Comparison of ENCODE assay signal across 21 mouse cellular contexts in genomic region chr14:32007654-32008335, GRCm38 (mm10). TPM values are rescaled to one million over a fixed set of nuclear protein-coding genes. Genes with fewer than 3 reads are reported as not detected.
DNase-seq lines count a peak whose midpoint lies in the region; TF ChIP-seq lines count a peak whose summit lies in the region.
"Had no signal": no experiment of that assay in that cellular context is flagged by ENCODE, and none has a peak within 500 bp of the region (broad histone marks: within the 10 kb centered on the region; RNA-seq: fewer than 3 reads in every experiment).

No protein-coding gene starts in this region.

- peak overlapping the region; percentile 36 for H3K27ac ChIP-seq in kidney, adult 2 months (ENCODE audit: insufficient read depth, low read depth, low read length)
- H3K27ac ChIP-seq in left cerebral cortex, adult 2 months = 0 out of 2 replicates have a peak overlapping the region, but pooled peaks have one; percentile 2
- H3K27ac ChIP-seq: embryonic facial prominence, embryonic 15.5 days; forebrain, embryonic 10.5 days; heart, embryonic 15.5 days; hindbrain, embryonic 10.5 days; hindbrain, embryonic 14.5 days had no signal

- TF ChIP-seq CTCF in kidney, adult 2 months (conservative IDR thresholded peaks at IDR 0.05; ENCODE audit: insufficient read depth, insufficient read length, low read depth, low read length) = no peak
- TF ChIP-seq CTCF in left cerebral cortex, adult 2 months (IDR thresholded peaks at IDR 0.05) = no peak

- H3K27me3 ChIP-seq in kidney, adult 2 months (replicated peaks; ENCODE audit: control insufficient read depth, insufficient read depth, low read length) = no peaks in the 10 kb centered on the region
- H3K27me3 ChIP-seq: CH12.LX; embryonic facial prominence, embryonic 15.5 days; heart, embryonic 15.5 days had no signal

- H3K36me3 ChIP-seq in kidney, adult 2 months (ENCODE audit: control insufficient read depth, insufficient read depth, low read length) = no peaks in the 10 kb centered on the region
- H3K36me3 ChIP-seq: embryonic facial prominence, embryonic 15.5 days; forebrain, embryonic 10.5 days; heart, embryonic 15.5 days; hindbrain, embryonic 10.5 days had no signal

- 40% methylated on average over 4 of the region's 4 CpGs for WGBS in kidney, adult 2 months

- peaks cover 3% of the 10 kb centered on the region; the same call in 1 of the 2 replicates for H3K4me1 ChIP-seq in kidney, adult 2 months (ENCODE audit: control insufficient read depth, insufficient read depth, low read length)
- H3K4me1 ChIP-seq: embryonic facial prominence, embryonic 15.5 days; heart, embryonic 15.5 days had no signal

- no peak for TF ChIP-seq POLR2A in kidney, adult 2 months (IDR thresholded peaks at IDR 0.05; ENCODE audit: low read depth, low read length)

- H3K4me3 ChIP-seq in kidney, adult 2 months (ENCODE audit: insufficient read depth, low read depth, low read length) = no peak overlapping the region
- H3K4me3 ChIP-seq in left cerebral cortex, adult 2 months = no peak overlapping the region
- H3K4me3 ChIP-seq: embryonic facial prominence, embryonic 15.5 days; erythroblast, embryonic 14.5 days; forebrain, embryonic 10.5 days; heart, embryonic 15.5 days; hindbrain, embryonic 10.5 days had no signal

- intact Hi-C loops in left cerebral cortex, adult 2 months (cut with DNase I) = no loop called here

- peak; percentile 57 for DNase-seq in kidney, adult 2 months
- no peak for DNase-seq in kidney, postnatal 4 days
- no peak for DNase-seq in left cerebral cortex, adult 2 months (ENCODE audit: extremely low spot score in 1 of 2, low spot score in 2 of 2)
- no peak for DNase-seq in left cerebral cortex, adult 9 months (ENCODE audit: low spot score in 2 of 2)
- DNase-seq in lung, postnatal 36 days = peak; percentile 47
- no peak for DNase-seq in lung, postnatal 14 days
- peak; percentile 52 for DNase-seq in yolk sac, embryonic 10.5 days (ENCODE audit: low spot score)
- DNase-seq: adrenal gland, adult 2 months; adrenal gland, postnatal 36 days; cerebellum, adult 11 months; cerebellum, adult 8-10 months; cerebellum, postnatal 14 days; embryo, embryonic 11 days had no signal

RNA-seq across cellular contexts. Expression of gene Galnt15, which starts 21.0 kb away (rescaled TPM):
- polyA plus RNA-seq in kidney, adult 2 months (2012; rRNA removed) = 2.6 and 2.9 TPM in 2 replicates
- 1 to 10 TPM; 2.1 to 2.2 TPM for total RNA-seq in left cerebral cortex, adult 2 months (2021)
- total RNA-seq: CH12.LX; common myeloid progenitor, adult 5-6 weeks had no signal
- polyA plus RNA-seq: erythroblast, embryonic 14.5 days had no signal

Comparison
In these comparisons a context has a peak if more than half of its experiments do, and no peak if none do; other contexts are left out.
1. DNase-seq: peak in kidney, adult 2 months (single experiment), lung, postnatal 36 days (single experiment) and yolk sac, embryonic 10.5 days (single experiment); none in kidney, postnatal 4 days (0 of 2), left cerebral cortex, adult 2 months (0 of 2), left cerebral cortex, adult 9 months (0 of 2) and lung, postnatal 14 days (single experiment).